In genomic region chr6:122385724-122386123, GRCm38 (mm10) we compare ENCODE assay signal across 25 mouse cellular contexts.
"Had no signal": no experiment of that assay in that cellular context is flagged by ENCODE, and none has a peak within 500 bp of the region (broad histone marks: within the 10 kb centered on the region; RNA-seq: fewer than 3 reads in every experiment).

No protein-coding gene starts in this region.

- H3K27me3 ChIP-seq: heart, embryonic 15.5 days; hindbrain, embryonic 13.5 days; hindbrain, embryonic 15.5 days; kidney, embryonic 15.5 days; limb, embryonic 13.5 days; limb, embryonic 15.5 days had no signal

- ATAC-seq: hindbrain, postnatal 0 days; intestine, embryonic 16.5 days; liver, embryonic 12.5 days had no signal

- H3K27ac ChIP-seq: heart, embryonic 10.5 days; heart, embryonic 13.5 days; heart, embryonic 15.5 days; hindbrain, embryonic 13.5 days; hindbrain, embryonic 15.5 days; hindbrain, postnatal 0 days; kidney, embryonic 15.5 days; kidney, postnatal 0 days; limb, embryonic 13.5 days; limb, embryonic 15.5 days; liver, embryonic 12.5 days; liver, embryonic 14.5 days had no signal

- H3K4me1 ChIP-seq: heart, embryonic 15.5 days; hindbrain, embryonic 13.5 days; hindbrain, embryonic 15.5 days; kidney, embryonic 15.5 days; limb, embryonic 13.5 days; limb, embryonic 15.5 days had no signal

- H3K9me3 ChIP-seq: heart, embryonic 10.5 days; heart, embryonic 13.5 days; heart, embryonic 15.5 days; hindbrain, embryonic 13.5 days; hindbrain, embryonic 15.5 days; kidney, embryonic 15.5 days; limb, embryonic 13.5 days; limb, embryonic 15.5 days; liver, embryonic 12.5 days had no signal

- H3K9ac ChIP-seq: heart, embryonic 13.5 days; heart, embryonic 15.5 days; hindbrain, embryonic 13.5 days; hindbrain, embryonic 15.5 days; kidney, embryonic 15.5 days; limb, embryonic 13.5 days; limb, embryonic 15.5 days; liver, embryonic 12.5 days; liver, embryonic 14.5 days had no signal

- DNase-seq: gastrocnemius, postnatal 14 days; gastrocnemius, postnatal 36 days; heart, adult 18-20 months; heart, postnatal 14 days; heart, postnatal 36 days; kidney, adult 11 months; kidney, adult 2 months; kidney, adult 9 months; kidney, postnatal 14 days; kidney, postnatal 36 days; layer of hippocampus, postnatal 36 days; left cerebral cortex, postnatal 4 days had no signal

- H3K4me3 ChIP-seq: heart, embryonic 10.5 days; heart, embryonic 13.5 days; heart, embryonic 15.5 days; hindbrain, embryonic 13.5 days; hindbrain, embryonic 15.5 days; kidney, embryonic 15.5 days; limb, embryonic 13.5 days; limb, embryonic 15.5 days; liver, embryonic 12.5 days had no signal

- H3K36me3 ChIP-seq: heart, embryonic 10.5 days; heart, embryonic 13.5 days; heart, embryonic 15.5 days; hindbrain, embryonic 13.5 days; hindbrain, embryonic 15.5 days; kidney, embryonic 15.5 days; limb, embryonic 13.5 days; limb, embryonic 15.5 days had no signal

- H3K4me2 ChIP-seq: heart, embryonic 13.5 days; heart, embryonic 15.5 days; hindbrain, embryonic 13.5 days; hindbrain, embryonic 15.5 days; kidney, embryonic 15.5 days; limb, embryonic 13.5 days; limb, embryonic 15.5 days; liver, embryonic 12.5 days had no signal
